Comparison of ENCODE assay signal across 8 mouse cellular contexts in the genomic region with DNA sequence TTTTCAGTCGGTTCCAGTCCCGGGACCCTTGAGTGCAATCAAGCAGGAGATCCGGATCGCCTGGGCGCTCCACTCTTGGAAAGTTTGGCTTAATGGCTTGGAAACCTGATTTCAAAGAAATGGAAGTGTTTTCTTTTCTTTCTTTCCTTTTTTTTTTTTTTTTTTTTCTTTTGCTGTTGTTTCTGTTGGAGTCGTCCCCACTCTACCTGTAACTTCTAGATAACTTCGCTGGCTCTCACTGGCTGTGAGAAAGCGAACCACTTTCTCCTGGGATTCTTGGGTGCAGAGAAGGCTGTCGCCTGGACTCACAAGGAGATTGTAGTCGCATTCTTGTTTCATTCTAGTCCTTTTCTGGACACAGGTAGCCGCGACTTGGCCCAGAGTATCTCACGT. TPM values are rescaled to one million over a fixed set of nuclear protein-coding genes. Genes with fewer than 3 reads are reported as not detected.
A peak's percentile ranks its signal among the peaks of the same experiment; 100 is the strongest.
DNase-seq lines count a peak whose midpoint lies in the region; ATAC-seq and TF ChIP-seq lines count a peak whose summit lies in the region.

No protein-coding gene starts in this region.

- H3K4me3 ChIP-seq in heart, embryonic 14.5 days (ENCODE audit: control insufficient read depth in 1 of 2, insufficient read depth in 1 of 2, low read depth in 1 of 2, low read length in 2 of 2) = peak overlapping the region; percentile 55 to 58
- peak overlapping the region; percentile 82 for H3K4me3 ChIP-seq in bone marrow, adult 2 months (replicated peaks; ENCODE audit: control insufficient read depth, low read depth, low read length)
- peak overlapping the region; percentile 46 for H3K4me3 ChIP-seq in hindbrain, embryonic 15.5 days
- H3K4me3 ChIP-seq in midbrain, embryonic 11.5 days (ENCODE audit: low read depth, low read length) = peak overlapping the region; percentile 48

- WGBS in heart, embryonic 14.5 days = 4% methylated on average over 13 of the region's 13 CpGs
- under 1% methylated on average over 13 of the region's 13 CpGs for WGBS in bone marrow, adult 2 months
- 10% methylated on average over 13 of the region's 13 CpGs for WGBS in hindbrain, embryonic 15.5 days
- WGBS in midbrain, embryonic 11.5 days = 6% methylated on average over 13 of the region's 13 CpGs

- H3K9ac ChIP-seq in heart, embryonic 14.5 days (ENCODE audit: low read length) = peak overlapping the region; percentile 67
- H3K9ac ChIP-seq in hindbrain, embryonic 15.5 days = peak overlapping the region; percentile 28; the same call in 1 of the 2 replicates
- peak overlapping the region; percentile 54; the same call in 1 of the 2 replicates for H3K9ac ChIP-seq in midbrain, embryonic 11.5 days (ENCODE audit: low read length)

- no peak for TF ChIP-seq CTCF in bone marrow, adult 2 months (IDR thresholded peaks at IDR 0.05; ENCODE audit: control insufficient read depth, insufficient read depth, low read length)

- no peak for DNase-seq in heart, adult 8-10 months (ENCODE audit: low spot score)
- peak; percentile 82 for DNase-seq in midbrain, embryonic 11.5 days (ENCODE audit: low spot score, missing footprints)
- no peak for DNase-seq in cerebellum, adult 9-11 months
- no peak for DNase-seq in adrenal gland, adult 18-20 months (ENCODE audit: low spot score in 2 of 2)

- no peaks in the 10 kb centered on the region for H3K36me3 ChIP-seq in heart, embryonic 14.5 days (ENCODE audit: control insufficient read depth, insufficient read depth, low read length)
- H3K36me3 ChIP-seq in hindbrain, embryonic 15.5 days = no peaks in the 10 kb centered on the region
- no peaks in the 10 kb centered on the region for H3K36me3 ChIP-seq in midbrain, embryonic 11.5 days (ENCODE audit: control insufficient read depth, insufficient read depth, low read length)

- H3K27ac ChIP-seq in heart, embryonic 14.5 days (replicated peaks in 1 of 2; ENCODE audit: control insufficient read depth in 1 of 2, insufficient read depth in 1 of 2, low read depth in 2 of 2, low read length in 2 of 2) = no peak overlapping the region
- no peak overlapping the region; the same call in 1 of the 2 replicates for H3K27ac ChIP-seq in bone marrow, adult 2 months (ENCODE audit: control insufficient read depth, insufficient read depth, low read depth, low read length, poor library complexity)
- no peak overlapping the region for H3K27ac ChIP-seq in hindbrain, embryonic 15.5 days (replicated peaks)
- H3K27ac ChIP-seq in midbrain, embryonic 11.5 days (ENCODE audit: low read depth, low read length) = no peak overlapping the region

- no peaks in the 10 kb centered on the region for H3K4me1 ChIP-seq in heart, embryonic 14.5 days (ENCODE audit: control insufficient read depth in 2 of 2, insufficient read depth in 2 of 2, low read length in 2 of 2)
- no peaks in the 10 kb centered on the region for H3K4me1 ChIP-seq in bone marrow, adult 2 months (ENCODE audit: control insufficient read depth, insufficient read depth, low read length)
- H3K4me1 ChIP-seq in hindbrain, embryonic 15.5 days (replicated peaks) = peaks cover 5% of the 10 kb centered on the region
- no peaks in the 10 kb centered on the region for H3K4me1 ChIP-seq in midbrain, embryonic 11.5 days (ENCODE audit: control insufficient read depth, insufficient read depth, low read length)

- no peaks in the 10 kb centered on the region for H3K9me3 ChIP-seq in heart, embryonic 14.5 days (ENCODE audit: control insufficient read depth, low read length)
- H3K9me3 ChIP-seq in hindbrain, embryonic 15.5 days = no peaks in the 10 kb centered on the region
- H3K9me3 ChIP-seq in midbrain, embryonic 11.5 days (ENCODE audit: control insufficient read depth, low read length) = no peaks in the 10 kb centered on the region

- TF ChIP-seq POLR2A in bone marrow, adult 2 months (IDR thresholded peaks at IDR 0.05; ENCODE audit: borderline replicate concordance, control insufficient read depth, low read depth, low read length) = no peak

- no peak for ATAC-seq in heart, embryonic 14.5 days (ENCODE audit: insufficient number of reproducible peaks, insufficient read depth, low FRiP score, low read depth)
- no peak for ATAC-seq in hindbrain, embryonic 15.5 days (ENCODE audit: low FRiP score, low read depth)
- ATAC-seq in midbrain, embryonic 11.5 days (ENCODE audit: low FRiP score) = no peak
- ATAC-seq in granulocyte monocyte progenitor cell, adult 5-6 weeks (replicated peaks; ENCODE audit: poor library complexity, severe bottlenecking) = no peak

- peaks cover 6% of the 10 kb centered on the region; the same call in 1 of the 2 replicates for H3K27me3 ChIP-seq in heart, embryonic 14.5 days (ENCODE audit: control insufficient read depth, insufficient read depth, low read length)
- 0 out of 2 replicates have a peak, but pooled peaks cover 7% of the 10 kb centered on the region for H3K27me3 ChIP-seq in hindbrain, embryonic 15.5 days
- 0 out of 2 replicates have a peak, but pooled peaks cover 2% of the 10 kb centered on the region for H3K27me3 ChIP-seq in midbrain, embryonic 11.5 days (ENCODE audit: control insufficient read depth, insufficient read depth, low read length)

- peak overlapping the region; percentile 91 for H3K4me2 ChIP-seq in heart, embryonic 14.5 days (ENCODE audit: low read length)
- peak overlapping the region; percentile 85 for H3K4me2 ChIP-seq in hindbrain, embryonic 15.5 days
- peak overlapping the region; percentile 92 for H3K4me2 ChIP-seq in midbrain, embryonic 11.5 days

RNA-seq across cellular contexts. Expression of a gene that starts 0.6 kb away (rescaled TPM):
- 1.4 and 2.0 TPM in 2 replicates for polyA plus RNA-seq in heart, embryonic 14.5 days (2014; fragmentation: Nextera tagmentation; extraction: Ambion mirVana)
- total RNA-seq in heart, adult 8-10 months (2022) = under 1 TPM in 2 of 4 experiments, not detected in 2; 0.27 to 0.41 TPM
- 2.9 and 4.5 TPM in 2 replicates for polyA plus RNA-seq in bone marrow, adult 2 months (2011; ENCODE audit: insufficient read depth, insufficient read length, low replicate concordance, missing spikeins)
- polyA plus RNA-seq in hindbrain, embryonic 15.5 days (2015; fragmentation: Nextera tagmentation; extraction: Ambion mirVana) = 2.0 and 2.9 TPM in 2 replicates
- polyA plus RNA-seq in midbrain, embryonic 11.5 days (2014; fragmentation: Nextera tagmentation; extraction: Ambion mirVana) = 1.9 and 2.3 TPM in 2 replicates
- 28.2 and 45.6 TPM in 2 replicates for total RNA-seq in granulocyte monocyte progenitor cell, adult 5-6 weeks (2014; fragmentation: Nextera tagmentation)
- 32.4 and 46.0 TPM in 2 replicates for total RNA-seq in granulocyte monocyte progenitor cell, adult 5-6 weeks (2017)
- total RNA-seq in adrenal gland, adult 18-20 months (2021) = under 1 TPM in 1 of 2 experiments, not detected in 1; 0.19 TPM
